Mouse (Mus musculus) neural tube, embryonic 10.5 days (tissue): ENCODE measurements around the gene Atrnl1.

Experiments used
- DNase-seq: peaks from one replicate; pipeline ENCODE4 v3.0.0-alpha.2; 2017; ENCODE audit warnings: low spot score; ENCODE audit errors: extremely low spot score

Atrnl1 gene

DNA sequence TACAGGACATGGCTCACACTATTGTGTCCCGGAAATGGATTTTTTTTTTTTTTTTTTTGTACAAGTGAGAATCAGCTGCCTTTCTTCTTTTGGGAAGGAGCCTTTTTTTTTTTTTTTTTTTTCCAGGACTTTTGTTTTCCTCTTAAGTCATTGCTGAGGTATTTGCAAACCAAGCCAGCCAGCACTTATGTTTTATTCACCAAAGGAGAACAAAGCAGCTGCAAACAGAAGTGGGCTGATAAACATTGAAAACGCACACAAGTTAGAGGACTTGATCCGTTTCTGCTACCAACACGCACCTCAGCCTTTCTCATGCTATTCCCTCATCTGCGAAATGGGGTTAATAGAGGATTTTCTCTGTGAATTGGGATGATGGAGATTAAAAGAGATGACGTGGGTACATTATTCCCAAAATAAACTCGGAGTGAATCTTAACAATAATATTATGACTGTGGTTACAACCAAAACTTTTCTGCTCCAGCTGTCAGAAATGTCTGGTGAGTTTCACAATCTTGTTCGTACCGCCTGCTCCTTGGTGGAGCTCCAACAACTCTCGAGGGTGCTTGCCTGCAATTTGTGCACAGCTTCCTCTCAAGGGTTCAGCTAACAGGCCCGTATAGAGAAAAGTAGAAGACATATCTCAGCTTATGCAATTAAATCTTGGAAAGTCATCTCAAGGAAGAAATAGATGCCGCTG lies 1.3 kb upstream of the Atrnl1 start:
- no peak for DNase-seq

DNA sequence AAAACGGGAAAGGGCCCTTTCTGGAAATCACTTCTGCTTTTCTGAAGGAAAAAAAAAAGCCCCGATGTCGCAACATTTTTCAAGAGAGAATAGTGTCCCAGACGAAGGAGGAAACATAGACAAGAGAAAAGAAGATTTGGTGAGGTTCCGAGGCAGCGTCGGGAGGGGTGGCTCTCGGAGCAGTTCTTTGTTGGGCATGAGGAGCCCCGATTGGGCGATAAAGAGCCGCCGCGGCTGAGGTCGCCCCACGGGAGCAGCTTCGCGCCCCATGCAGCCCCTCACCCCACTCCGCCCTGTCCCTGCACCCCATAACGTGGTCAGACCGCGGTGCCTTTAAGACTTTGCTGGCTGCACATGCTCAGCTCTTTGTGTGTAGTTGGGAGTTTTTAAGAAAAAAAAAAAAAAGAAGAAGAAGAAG lies 767 bp upstream of the Atrnl1 start:
- no peak for DNase-seq

DNA sequence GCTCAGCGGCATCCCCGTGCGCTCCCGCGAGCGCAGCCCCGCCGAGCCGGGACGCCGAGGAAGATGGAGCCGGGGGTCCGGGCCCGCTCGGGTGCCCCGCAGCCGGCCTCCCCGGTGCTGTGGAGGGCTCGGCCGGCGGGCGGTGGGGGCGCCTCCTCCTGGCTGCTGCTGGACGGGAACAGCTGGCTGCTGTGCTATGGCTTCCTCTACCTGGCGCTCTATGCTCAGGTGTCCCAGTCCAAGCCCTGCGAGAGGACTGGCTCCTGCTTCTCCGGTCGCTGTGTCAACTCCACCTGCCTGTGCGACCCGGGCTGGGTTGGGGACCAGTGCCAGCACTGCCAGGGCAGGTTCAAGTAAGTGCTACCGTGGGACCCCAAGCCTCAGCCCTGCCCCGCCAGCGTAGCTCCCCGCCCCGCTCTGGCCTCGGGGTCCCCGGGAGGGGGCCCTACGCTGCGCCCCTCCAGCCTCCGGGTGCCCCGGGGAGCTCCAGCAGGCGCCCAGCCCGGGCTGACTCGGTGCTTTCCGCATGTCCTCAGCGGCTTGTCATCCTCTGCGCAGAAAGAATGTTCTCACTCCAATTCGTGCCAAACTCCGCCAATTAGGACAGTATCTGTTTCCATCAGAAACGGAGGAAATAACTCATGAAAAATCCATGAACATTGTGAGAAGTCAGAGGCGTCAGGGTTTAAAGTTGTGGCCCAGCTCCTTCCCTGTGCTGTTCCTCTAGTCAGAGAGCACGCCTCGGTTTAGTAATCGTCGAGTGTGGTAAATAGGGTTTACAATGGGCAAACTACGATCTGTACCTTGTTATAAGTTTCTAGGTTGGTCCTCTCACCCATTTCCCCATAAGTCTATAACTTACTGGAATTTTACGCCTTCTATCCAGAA lies 701 bp downstream of the Atrnl1 start:
- peak; percentile 70 for DNase-seq

DNA sequence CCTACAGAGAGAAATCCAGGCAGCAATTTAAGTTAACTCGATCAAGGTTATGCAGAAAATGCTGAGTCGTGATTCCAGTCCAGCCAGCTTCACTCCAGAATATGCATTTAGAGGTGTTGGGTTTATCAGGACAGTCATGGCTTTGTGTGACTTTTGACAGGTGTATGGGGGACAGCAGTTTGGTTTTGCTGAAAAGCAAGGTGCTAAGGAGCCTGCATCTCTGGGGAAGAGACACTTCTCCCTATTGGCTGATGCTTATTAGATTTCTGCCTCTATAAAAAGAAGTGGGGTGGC lies 1.3 kb downstream of the Atrnl1 start:
- no peak for DNase-seq

DNA sequence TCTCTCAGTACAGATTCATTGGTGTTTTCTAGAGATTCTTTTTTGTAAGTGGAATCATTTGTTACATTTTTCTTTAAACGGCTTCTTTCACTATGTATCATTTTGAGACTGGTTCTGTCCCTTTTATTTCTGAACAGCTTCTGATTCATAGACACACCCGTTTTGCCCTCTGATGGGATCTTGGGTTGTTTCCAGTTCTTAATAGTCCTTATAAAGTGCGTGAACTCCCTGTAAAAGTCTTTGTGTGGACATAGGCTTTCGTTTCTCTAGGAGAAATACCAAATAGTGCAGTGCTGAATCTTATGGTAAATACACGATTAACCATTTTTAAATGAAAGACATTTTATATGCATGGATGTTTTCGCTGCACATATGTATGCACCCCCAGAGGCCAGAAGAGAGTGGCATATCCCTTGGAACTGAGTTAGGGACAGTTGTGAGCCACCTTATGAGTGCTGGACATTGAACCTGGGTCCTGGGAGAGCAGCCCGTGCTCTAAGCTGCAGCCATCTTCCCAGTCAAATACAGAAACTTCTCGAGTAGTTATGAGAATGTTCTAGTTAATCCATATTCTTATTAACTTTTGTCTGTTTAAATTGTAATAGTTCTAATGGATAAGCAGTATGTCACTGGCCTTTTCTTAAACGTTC lies 5.3 kb downstream of the Atrnl1 start:
- no peak for DNase-seq

DNA sequence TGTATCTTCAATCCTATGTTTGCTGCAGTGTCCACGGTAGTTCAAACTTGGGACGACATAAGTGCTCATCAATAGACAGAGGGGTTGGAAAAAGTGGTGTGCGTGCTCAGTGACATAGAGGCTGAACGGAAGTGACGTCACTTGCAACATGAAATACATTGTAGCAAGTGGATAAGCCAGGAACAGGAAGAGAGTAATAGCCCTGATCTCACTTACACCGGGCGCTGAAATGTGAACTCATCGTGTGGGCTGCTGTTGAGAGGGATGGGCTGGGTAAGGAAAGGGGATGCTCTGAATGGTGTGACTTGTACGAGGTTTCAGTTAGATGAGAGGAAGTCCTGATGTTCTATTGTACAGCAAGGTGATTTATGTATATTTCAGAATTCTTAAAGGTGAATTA lies 8.3 kb downstream of the Atrnl1 start:
- DNase-seq: no peak

DNA sequence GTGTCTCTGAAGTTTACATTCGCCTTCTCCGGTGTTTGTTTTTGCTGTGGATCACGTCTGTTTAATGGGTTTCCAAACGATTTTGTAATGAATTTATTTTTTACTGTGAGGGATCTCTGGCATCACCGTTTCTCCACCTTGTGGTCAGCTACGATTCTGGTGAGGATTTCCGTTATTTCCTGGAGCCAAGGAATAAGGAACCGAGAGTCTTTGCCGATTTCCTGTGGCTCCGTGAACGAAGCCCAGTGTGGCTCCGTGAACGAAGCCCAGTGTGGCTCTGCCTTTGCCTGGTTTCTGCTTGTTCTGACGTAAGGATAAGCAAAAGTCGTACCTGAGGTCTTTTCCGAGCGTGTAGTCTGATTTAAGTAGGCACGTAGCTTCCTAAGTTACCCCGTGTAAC lies 11.0 kb downstream of the Atrnl1 start:
- DNase-seq: no peak

DNA sequence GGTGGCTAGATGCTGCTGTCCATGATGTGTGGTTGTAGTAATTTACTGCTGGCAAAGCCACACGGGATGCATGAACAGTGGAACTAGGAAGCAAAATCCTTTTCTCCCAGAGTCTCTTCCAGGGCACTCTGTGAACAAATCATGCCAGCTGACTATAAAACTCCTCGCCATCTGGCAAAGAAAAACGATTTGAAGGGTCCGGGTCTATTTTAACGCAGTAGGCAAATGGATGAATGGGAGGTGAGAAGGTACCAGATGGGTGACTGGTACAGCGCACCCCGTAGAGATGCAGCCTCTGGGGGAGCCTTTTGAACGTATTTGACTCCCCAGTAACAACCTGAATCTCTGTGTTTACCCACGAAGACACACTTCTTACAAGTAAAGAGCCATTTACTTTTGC lies 14.9 kb downstream of the Atrnl1 start:
- DNase-seq: no peak

DNA sequence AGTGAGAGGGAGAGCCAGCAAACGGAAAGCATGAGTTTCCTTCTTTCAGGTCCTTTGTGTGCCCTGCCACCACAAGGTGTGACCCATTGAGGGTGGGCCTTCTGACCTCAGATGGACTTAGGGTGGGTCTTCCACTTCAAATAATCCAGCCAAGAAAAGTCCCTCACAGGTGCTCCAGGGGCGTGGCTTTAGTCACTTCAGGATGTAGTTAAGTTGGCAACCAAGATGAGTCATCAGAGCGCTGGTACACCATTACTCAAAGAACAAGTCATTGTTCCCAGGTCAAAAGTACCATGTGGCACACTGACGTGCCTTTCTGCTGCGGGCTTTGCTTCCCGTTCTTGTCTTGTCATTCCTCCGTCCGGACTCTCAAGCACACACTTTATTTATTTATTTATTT lies 16.4 kb downstream of the Atrnl1 start:
- DNase-seq: no peak

DNA sequence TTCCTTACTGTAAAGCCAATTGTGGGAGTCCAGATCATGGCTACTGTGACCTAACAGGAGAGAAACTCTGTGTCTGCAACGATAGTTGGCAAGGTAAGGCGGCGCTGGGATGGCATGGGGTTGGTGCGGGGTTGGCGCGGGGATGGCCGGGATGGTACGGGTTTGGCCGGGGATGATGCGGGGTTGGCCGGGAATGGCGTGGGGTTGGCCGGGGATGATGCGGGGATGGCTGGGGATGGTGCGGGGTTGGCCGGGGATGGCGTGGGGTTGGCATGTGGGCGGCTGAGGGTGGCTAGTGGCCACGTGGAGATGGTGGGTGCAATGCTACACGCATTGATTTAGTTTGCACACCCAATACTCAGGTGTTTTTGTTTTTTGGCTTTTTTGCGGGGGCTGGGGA lies 31.7 kb downstream of the Atrnl1 start:
- DNase-seq: no peak

DNA sequence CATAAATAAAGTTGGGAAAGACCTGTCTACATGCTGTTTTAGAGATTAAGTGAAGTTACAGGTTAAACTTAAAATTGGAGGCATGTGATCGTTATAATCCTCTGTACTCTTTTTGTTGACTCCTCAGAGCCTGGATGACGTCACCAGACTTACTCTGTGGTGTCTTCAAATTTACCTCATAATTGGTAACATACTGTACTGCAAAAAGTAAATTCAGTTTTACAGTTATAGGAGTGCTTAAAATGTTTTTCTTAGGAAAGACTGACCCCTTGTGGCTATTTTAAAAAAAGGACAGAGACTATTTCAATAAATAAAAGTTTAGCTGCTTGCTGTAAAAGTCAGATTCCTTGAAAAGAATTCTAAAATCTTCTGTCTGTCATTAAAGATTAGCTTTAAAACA lies 32.1 kb downstream of the Atrnl1 start:
- DNase-seq: no peak

DNA sequence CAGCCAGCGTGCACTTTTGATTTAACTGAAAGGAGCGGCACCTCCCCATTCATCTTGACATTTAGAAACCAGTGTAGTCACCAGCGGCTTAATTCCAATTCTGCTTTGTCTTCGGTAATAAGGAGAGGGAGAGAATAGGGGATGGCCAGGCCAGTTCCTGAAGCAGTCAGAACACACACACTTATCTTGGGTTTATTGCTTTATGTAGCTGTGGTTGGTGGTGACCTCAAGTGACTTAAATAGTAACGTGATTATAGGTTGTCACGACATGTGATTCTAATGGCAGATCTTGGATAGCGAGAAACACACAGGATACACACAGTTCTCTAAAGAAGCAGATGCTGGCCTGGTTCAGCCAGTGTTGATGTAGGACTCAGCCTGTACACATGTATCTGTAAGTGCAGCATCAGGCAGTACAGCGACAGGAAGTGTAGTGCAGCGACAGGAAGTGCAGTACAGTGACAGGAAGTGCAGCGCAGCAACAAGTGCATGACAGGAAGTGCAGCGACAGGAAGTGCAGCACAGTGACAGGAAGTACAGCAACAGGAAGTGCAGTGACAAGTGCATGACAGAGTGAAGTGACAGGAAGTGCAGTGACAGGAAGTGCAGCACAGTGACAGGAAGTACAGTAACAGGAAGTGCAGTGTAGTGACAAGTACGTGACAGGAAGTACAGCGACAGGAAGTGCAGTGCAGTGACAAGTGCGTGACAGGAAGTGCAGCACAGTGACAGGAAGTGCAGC lies 37.5 kb downstream of the Atrnl1 start:
- no peak for DNase-seq

DNA sequence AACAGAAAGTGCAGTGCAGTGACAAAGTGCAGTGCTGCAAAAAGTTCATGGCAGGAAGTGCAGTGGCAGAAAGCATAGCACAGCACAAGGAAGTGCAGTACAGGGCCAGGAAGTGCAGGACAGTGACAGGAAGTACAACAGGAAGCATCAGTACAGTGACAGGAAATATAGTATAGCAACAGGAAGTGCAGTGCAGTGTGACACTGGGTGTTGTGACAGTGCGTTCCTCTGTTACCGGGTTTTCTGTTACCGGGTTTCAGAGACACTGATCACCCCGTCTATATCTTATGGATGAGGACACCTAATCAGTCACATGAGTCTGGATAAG lies 38.1 kb downstream of the Atrnl1 start:
- DNase-seq: no peak

DNA sequence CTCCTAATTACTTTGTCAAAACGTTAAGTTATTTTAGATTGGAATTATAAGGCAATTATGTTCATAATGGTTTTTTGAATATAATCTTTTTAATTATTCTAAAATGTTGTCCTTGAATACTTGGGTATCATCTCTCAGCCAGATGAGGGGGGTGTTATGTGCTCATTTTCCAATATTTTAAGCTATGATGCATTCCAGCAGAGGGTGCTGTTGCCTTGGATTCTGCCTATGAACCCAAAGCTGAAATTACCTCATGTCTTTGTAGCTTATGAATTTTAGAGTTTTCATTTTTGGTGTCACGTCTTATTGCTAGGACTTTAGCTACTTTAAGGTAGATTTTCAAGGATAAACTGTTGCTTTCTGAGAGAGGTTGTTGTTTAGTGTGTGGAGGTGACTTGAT lies 44.2 kb downstream of the Atrnl1 start:
- no peak for DNase-seq

DNA sequence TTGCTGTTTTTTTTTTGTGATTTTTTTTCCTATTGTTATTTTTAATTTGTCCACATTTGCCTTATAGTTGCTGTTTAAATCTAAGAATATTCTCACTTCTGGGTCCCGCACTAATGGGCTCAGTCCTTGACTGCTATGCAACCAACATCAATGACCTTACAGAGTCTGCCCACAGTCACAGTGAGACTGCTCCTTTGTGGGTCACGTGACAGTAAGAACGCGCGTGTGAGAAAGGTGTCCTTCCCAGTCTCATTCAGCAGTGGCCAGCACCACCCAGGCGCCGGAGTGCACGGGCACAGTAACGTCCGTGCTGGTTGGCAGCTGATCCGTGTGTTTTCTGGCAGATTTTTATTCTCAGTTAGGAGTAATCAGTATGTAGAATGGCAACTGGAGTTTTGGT lies 44.7 kb downstream of the Atrnl1 start:
- no peak for DNase-seq

DNA sequence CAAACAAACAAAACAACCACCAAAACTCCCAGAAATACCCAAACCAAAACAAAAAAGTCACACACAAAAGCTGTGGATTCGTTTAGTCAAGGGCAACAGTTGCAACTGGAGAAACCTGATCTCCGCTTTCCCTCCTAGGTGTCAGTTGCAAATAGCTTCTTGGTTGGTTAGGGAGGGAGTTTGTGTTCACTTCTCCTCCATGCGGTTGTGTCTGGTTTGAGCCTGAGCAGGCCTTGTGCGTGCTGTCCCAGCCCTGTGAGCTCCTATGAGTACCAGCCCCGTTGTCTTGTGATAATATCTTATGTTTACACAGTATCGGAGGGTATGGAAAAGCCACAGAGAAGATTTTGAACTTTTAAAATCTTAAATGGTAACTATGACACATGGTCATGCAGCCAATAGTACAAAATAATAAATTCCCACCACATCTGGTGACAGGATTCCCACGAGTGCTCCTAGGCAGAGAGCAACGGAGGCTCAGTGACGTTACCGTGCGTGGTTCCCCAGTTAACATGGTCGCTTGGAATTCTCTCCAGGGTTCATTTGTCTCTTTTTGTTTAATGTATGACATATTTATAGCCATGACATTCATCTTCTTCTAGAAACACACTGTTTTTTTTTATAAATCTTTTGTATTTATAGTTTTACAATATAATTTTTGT lies 46.7 kb downstream of the Atrnl1 start:
- no peak for DNase-seq

DNA sequence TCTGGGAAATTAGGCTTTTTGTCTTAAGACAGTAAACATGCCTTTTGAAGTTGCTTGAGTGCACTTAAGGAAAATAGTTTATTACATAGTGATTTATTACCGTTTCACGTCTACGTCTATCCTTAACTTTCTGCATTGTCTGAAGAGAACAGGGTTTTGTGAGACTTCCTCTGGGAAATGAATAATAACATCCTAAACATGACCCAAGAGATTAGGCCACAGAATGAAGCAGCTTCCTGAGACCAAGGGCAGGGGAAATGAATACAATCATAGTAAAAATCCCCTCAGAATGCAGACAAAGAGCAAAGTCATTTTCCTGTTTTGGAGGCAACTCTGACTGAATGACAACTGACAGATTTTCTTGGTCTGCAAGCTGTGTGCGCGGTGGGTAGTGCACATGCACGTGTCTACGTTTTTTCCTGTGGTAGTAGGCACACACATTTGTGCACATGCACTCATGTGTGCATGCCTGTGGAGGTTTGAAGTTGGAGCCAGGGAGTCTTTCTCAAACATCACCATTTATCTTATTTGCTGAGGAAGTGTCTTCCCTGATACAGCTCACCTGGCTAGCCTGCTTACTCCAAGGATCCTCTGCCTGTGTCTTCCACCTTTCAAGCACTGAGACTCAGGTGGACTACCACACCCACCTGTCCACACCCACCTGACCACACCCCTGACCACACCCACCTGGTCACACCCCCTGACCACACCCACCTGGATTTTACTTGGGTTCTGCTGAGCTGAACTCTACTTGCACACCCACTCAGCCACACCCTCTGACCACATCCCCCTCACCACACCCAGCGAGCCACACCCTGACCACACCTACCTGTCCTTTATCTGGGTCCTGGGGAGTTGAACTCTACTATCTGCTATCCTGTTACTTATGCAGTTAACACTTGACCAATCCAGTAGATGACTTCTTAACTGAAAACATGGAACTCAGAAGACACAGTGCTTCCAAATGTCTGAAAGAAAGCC lies 47.6 kb downstream of the Atrnl1 start:
- DNase-seq: no peak

DNA sequence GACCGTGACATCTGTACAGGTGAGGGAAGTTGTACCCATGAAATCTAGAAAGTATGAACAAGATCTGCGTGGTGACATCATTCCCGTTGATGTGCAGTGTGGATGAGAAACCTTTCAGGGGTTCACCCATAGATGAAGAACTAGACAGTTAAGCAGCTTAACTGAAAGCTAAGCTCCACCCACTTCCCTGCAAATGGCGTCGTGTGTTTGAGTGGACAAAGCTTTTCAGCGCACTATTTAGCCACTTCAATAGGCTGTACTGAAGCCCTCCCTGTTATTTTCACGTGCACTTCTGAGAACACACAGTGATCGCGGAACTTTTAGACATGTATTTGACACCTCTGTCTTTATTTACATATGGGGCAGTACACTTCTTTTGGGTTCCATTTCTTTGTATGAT lies 56.2 kb downstream of the Atrnl1 start:
- DNase-seq: no peak

DNA sequence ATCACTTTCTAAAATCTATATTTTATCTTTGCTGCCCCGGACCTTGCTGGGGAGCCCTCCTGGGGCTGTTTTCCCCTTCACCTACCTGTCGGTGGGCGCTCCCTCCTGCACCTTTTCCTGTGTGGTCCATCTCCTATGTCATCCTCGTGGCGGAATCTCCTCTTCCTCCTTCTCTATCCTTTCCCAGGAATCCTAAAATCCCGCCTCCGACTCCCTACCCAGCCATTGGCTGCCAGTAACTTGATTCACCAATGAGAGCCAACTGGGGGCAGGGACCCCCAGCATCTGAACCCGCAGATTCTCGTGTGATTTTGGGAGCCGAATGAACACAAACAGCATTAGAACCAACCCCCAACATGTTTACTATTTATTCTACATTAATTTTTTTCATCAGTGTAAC lies 57.1 kb downstream of the Atrnl1 start:
- DNase-seq: no peak

DNA sequence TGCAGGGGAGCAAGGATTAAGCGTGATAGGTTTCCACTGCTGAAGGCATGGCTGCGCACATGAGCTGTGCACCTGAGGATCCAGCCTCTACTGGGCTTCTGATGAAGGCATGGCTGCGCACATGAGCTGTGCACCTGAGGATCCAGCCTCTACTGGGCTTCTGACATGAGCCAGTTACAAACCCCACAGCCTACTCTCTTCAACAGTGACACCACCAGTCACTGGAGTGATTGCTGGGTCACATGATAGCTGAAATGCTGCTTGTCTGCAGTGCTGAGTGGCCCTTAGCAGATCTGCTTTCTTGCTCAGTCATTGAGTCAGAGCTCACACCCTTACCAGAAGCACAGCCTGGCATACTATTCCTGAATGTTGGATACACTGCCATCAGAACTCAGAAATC lies 68.6 kb downstream of the Atrnl1 start:
- DNase-seq: no peak
